Mouse (Mus musculus) ES-E14 (cell line): ENCODE results near the gene G6pc2.

Source experiments
- CHD2 ChIP-seq: IDR thresholded peaks from 2 replicates; pipeline ENCODE4 v1.6.1; 2014; ENCODE audit warnings: mild to moderate bottlenecking, low read depth, low read length, inconsistent platforms
- HCFC1 ChIP-seq: IDR thresholded peaks from 2 replicates; pipeline ENCODE4 v1.6.1; 2012; ENCODE audit warnings: low read length, inconsistent platforms, borderline replicate concordance; ENCODE audit not compliant: insufficient read depth
- MAFK ChIP-seq: IDR thresholded peaks from 2 replicates; pipeline ENCODE4 v1.6.1; 2014; ENCODE audit warnings: mild to moderate bottlenecking, low read depth, low read length, inconsistent platforms; ENCODE audit not compliant: insufficient read depth

GRCm38 (mm10) chr2:69175296-69175695, 35.6 kb upstream of the G6pc2 start:
- TF ChIP-seq HCFC1 = no peak
- TF ChIP-seq CHD2 = no peak
- TF ChIP-seq MAFK = no peak
